Mouse (Mus musculus): ENCODE results near the gene Ssrp1. TPM values are rescaled to one million over a fixed set of nuclear protein-coding genes. Genes with fewer than 3 reads are reported as not detected.

Ssrp1 gene
- total RNA-seq, 2 experiments from 2014 or later = 25.8 to 27.9 TPM

GRCm38 (mm10) chr2:85034169-85034568 is 2.9 kb upstream of the Ssrp1 start:
- no peak for DNase-seq (ENCODE audit: low spot score)

- DNase-seq (ENCODE audit: low spot score) = no peak
Measured at GRCm38 (mm10) chr2:85036507-85037046, 457 bp upstream of the Ssrp1 start.

- DNase-seq (ENCODE audit: low spot score) = no peak
Measured at GRCm38 (mm10) chr2:85038336-85038735, 1.3 kb downstream of the Ssrp1 start.

GRCm38 (mm10) chr2:85043623-85044022 is 6.6 kb downstream of the Ssrp1 start:
- DNase-seq (ENCODE audit: low spot score) = no peak

- DNase-seq (ENCODE audit: low spot score) = no peak
Measured at GRCm38 (mm10) chr2:85046222-85046621, 9.2 kb downstream of the Ssrp1 start.

- DNase-seq (ENCODE audit: low spot score) = peak; percentile 36
Measured at GRCm38 (mm10) chr2:85047081-85047480, 10.0 kb downstream of the Ssrp1 start.

GRCm38 (mm10) chr2:85047596-85048167 is 10.6 kb downstream of the Ssrp1 start, which contains the start of gene Tnks1bp1:
Gene Tnks1bp1 (plus strand): TSS chr2:85048022.
- DNase-seq (ENCODE audit: low spot score) = peak; percentile 99

- peak; percentile 80 for DNase-seq (ENCODE audit: low spot score)
Measured at GRCm38 (mm10) chr2:85048168-85048751, 11.2 kb downstream of the Ssrp1 start.

- DNase-seq (ENCODE audit: low spot score) = peak; percentile 41
Measured at GRCm38 (mm10) chr2:85049277-85049676, 12.2 kb downstream of the Ssrp1 start.

- peak; percentile 87 for DNase-seq (ENCODE audit: low spot score)
Measured at GRCm38 (mm10) chr2:85050001-85050634, 13.1 kb downstream of the Ssrp1 start.

GRCm38 (mm10) chr2:85050746-85051145 is 13.7 kb downstream of the Ssrp1 start:
- no peak for DNase-seq (ENCODE audit: low spot score)

GRCm38 (mm10) chr2:85053192-85053816 is 16.3 kb downstream of the Ssrp1 start:
- no peak for DNase-seq (ENCODE audit: low spot score)

GRCm38 (mm10) chr2:85056711-85057110 is 19.7 kb downstream of the Ssrp1 start:
- DNase-seq (ENCODE audit: low spot score) = no peak

GRCm38 (mm10) chr2:85059677-85060076 is 22.6 kb downstream of the Ssrp1 start:
- no peak for DNase-seq (ENCODE audit: low spot score)

GRCm38 (mm10) chr2:85060591-85061060 is 23.6 kb downstream of the Ssrp1 start:
- DNase-seq (ENCODE audit: low spot score) = peak; percentile 72

- peak; percentile 34 for DNase-seq (ENCODE audit: low spot score)
Measured at GRCm38 (mm10) chr2:85061107-85061541, 24.1 kb downstream of the Ssrp1 start.

- no peak for DNase-seq (ENCODE audit: low spot score)
Measured at GRCm38 (mm10) chr2:85065141-85065875, 28.3 kb downstream of the Ssrp1 start.

- DNase-seq (ENCODE audit: low spot score) = no peak
Measured at GRCm38 (mm10) chr2:85066937-85067336, 29.9 kb downstream of the Ssrp1 start.

- no peak for DNase-seq (ENCODE audit: low spot score)
Measured at GRCm38 (mm10) chr2:85067903-85068625, 31.0 kb downstream of the Ssrp1 start.

- no peak for DNase-seq (ENCODE audit: low spot score)
Measured at GRCm38 (mm10) chr2:85068626-85069025, 31.6 kb downstream of the Ssrp1 start.

- DNase-seq (ENCODE audit: low spot score) = no peak
Measured at GRCm38 (mm10) chr2:85070086-85070485, 33.1 kb downstream of the Ssrp1 start.

All from gastrocnemius, adult 18-20 months (tissue).